Mouse (Mus musculus) heart, embryonic 13.5 days (tissue): ENCODE measurements at regions not wholly inside any gene's neighbourhood (a gene's known extent, or its start where the extent isn't known, plus 50 kb on each side); places are given as distances from the start of the nearest gene placed in this dataset.
A peak's percentile ranks its signal among the peaks of the same experiment; 100 is the strongest.

Experiments used
- ATAC-seq: fragments of 200-750 bp; cut with Nextera tagmentation; 2 replicates; pipeline ENCODE4 v1.8.0; 2017; ENCODE audit warnings: moderate TSS enrichment; ENCODE audit not compliant: insufficient number of reproducible peaks, low FRiP score, low TSS enrichment; ENCODE audit errors: extremely low read depth
- H3K27ac ChIP-seq: fragments of 300-500 bp; sonication (generic); replicated peaks from 2 replicates; pipeline ENCODE4 v1.5.1; 2015; ENCODE audit warnings: moderate library complexity, mild to moderate bottlenecking, inconsistent platforms
- H3K27me3 ChIP-seq: fragments of 300-500 bp; sonication (generic); replicated peaks from 2 replicates; pipeline ENCODE4 v1.6.1; 2015; ENCODE audit warnings: mild to moderate bottlenecking, inconsistent platforms
- H3K36me3 ChIP-seq: fragments of 300-500 bp; sonication (generic); 2 replicates; pipeline ENCODE4 v1.6.1; 2015; ENCODE audit warnings: mild to moderate bottlenecking, inconsistent platforms
- H3K4me1 ChIP-seq: fragments of 300-500 bp; sonication (generic); 2 replicates; pipeline ENCODE4 v1.6.1; 2015; ENCODE audit warnings: inconsistent platforms
- H3K4me2 ChIP-seq: fragments of 300-500 bp; sonication (generic); 2 replicates; pipeline ENCODE4 v1.6.1; 2015; ENCODE audit warnings: inconsistent platforms, mild to moderate bottlenecking, moderate library complexity
- H3K4me3 ChIP-seq: fragments of 300-500 bp; sonication (generic); 2 replicates; pipeline ENCODE4 v1.5.1; 2015; ENCODE audit warnings: moderate library complexity, mild to moderate bottlenecking, inconsistent platforms
- H3K9ac ChIP-seq: fragments of 300-500 bp; sonication (generic); 2 replicates; pipeline ENCODE4 v1.6.1; 2015; ENCODE audit warnings: inconsistent platforms, mild to moderate bottlenecking, moderate library complexity
- H3K9me3 ChIP-seq: fragments of 300-500 bp; sonication (generic); 2 replicates; pipeline ENCODE4 v1.6.1; 2016; ENCODE audit warnings: inconsistent platforms
- WGBS: fragments of 180-500 bp; shearing (Covaris S2); methylation state at CpG from one replicate; pipeline ENCODE4 v1.1.7; 2015; ENCODE audit warnings: mixed read lengths; 5-methylcytosine and 5-hydroxymethylcytosine counted together

DNA sequence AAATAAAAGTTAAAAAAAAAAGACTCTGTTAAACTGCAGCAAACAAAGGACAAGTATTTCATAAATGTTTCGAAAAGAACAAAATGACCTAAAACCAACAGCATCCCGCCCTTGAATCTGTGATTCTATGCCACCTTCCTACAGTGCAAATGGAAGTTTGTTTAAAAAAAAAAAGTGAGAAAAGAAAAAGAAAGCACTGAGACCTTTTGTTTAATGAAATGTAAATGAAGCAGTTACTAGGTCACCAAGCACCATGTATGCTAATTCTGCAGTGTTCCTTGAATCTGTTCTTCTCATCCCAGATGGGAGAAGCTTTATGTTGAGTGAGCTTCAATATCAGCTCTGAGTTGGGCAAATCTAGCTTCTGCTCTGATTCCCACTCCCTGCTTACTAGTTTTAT lies 64.8 kb downstream of the Dnajb9 start:
- WGBS: 69% methylated on average over 2 of the region's 2 CpGs
- no peak overlapping the region for H3K4me3 ChIP-seq
- no peaks in the 10 kb centered on the region for H3K27me3 ChIP-seq
- no peaks in the 10 kb centered on the region; the same call in 1 of the 2 replicates for H3K9me3 ChIP-seq
- no peak overlapping the region for H3K4me2 ChIP-seq
- no peak for ATAC-seq
- no peaks in the 10 kb centered on the region for H3K4me1 ChIP-seq
- H3K9ac ChIP-seq: no peak overlapping the region
- no peaks in the 10 kb centered on the region for H3K36me3 ChIP-seq
- no peak overlapping the region for H3K27ac ChIP-seq

DNA sequence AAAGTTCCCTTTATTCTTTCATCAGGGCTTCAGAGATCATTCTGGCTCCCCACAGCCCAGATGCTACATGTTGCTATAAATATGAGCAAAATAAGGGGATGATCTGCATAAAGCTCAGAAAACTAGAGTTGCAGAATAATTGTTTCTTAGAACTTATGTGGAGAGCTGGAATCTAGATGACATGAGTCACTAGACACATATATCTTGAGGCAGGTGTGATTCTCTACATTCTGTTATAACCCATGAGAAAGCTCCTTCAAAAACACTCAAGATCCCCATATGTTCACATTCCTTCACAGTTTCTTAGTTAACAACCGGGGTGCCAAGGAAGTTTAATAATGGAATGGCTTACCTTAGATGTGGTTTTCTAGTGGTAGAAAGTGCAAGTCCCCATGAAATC lies 71.1 kb downstream of the Dnajb9 start:
- Histone ChIP-seq H3K27ac (no peak overlapping the region), H3K4me3 (no peak overlapping the region), H3K4me2 (no peak overlapping the region), H3K4me1 (no peaks in the 10 kb centered on the region), H3K27me3 (no peaks in the 10 kb centered on the region), H3K9ac (no peak overlapping the region), H3K9me3 (no peaks in the 10 kb centered on the region), H3K36me3 (no peaks in the 10 kb centered on the region)
- 81% methylated on average over 1 of the region's 1 CpGs for WGBS
- no peak for ATAC-seq

DNA sequence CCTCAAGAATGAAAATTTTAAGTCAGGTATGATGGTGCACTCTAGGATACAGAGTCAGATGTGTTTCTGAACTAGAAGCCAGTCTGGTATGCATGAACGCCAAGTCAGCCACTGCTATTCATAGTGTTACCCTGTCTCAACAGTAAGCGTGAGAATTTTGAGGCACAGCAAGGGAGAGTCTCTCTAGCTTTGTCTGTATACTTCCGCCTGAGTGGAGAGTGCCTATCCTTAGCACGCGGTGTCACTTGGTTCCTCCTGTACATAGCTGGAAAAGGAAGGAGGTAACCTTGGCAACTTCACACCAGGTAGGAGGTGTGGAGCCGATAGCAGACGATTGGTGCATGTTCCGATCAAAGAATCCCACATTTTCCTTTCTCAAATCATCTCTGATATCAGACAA lies 81.3 kb downstream of the Dnajb9 start:
- Histone ChIP-seq H3K27me3 (no peaks in the 10 kb centered on the region), H3K27ac (no peak overlapping the region), H3K9me3 (no peaks in the 10 kb centered on the region), H3K4me2 (no peak overlapping the region), H3K4me1 (no peaks in the 10 kb centered on the region), H3K9ac (no peak overlapping the region), H3K36me3 (no peaks in the 10 kb centered on the region), H3K4me3 (no peak overlapping the region)
- 74% methylated on average over 8 of the region's 8 CpGs for WGBS
- ATAC-seq: no peak

DNA sequence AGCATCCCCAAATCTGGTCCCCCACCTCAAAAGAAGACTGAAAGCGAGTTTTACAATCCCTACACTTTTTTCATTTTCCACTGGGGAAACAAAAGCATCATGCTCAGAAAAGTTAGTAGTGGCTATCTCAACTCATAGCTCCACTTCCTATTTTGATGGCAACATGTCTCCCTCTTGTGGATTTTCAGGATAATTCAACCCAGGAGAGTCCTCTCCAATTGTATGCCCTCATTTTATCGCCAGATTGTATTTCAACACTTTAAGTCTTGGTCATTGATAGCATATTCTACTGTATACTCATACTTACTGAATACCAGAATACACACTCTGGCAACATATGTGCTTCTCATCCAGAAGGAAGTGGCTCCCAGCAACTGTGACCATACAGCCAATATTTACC lies 105.0 kb downstream of the Dnajb9 start:
- no peak overlapping the region for H3K4me3 ChIP-seq
- no peaks in the 10 kb centered on the region for H3K27me3 ChIP-seq
- no peaks in the 10 kb centered on the region for H3K36me3 ChIP-seq
- no peaks in the 10 kb centered on the region for H3K9me3 ChIP-seq
- no peak overlapping the region for H3K4me2 ChIP-seq
- H3K9ac ChIP-seq: no peak overlapping the region
- 35% methylated on average over 2 of the region's 2 CpGs for WGBS
- peaks cover 7% of the 10 kb centered on the region for H3K4me1 ChIP-seq
- no peak overlapping the region for H3K27ac ChIP-seq
- ATAC-seq: no peak

DNA sequence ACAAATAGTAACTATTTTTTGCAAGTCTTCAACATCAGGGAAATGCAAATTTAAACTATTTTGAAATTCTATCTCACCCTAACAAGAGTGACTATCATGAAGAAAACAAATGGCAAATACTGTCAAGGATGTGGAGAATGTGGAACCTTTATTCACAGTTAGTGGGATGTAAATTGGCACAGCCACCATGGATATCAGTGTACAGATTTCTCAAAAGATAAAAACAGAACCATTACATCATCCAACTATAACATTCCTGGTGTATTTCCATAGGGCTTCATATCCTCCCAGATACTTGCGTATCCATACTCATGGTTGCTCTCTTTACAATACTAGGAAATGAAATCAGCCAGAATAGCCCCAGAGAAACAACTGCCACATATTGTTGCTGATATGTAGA lies 110.9 kb downstream of the Dnajb9 start:
- Histone ChIP-seq H3K9me3 (no peaks in the 10 kb centered on the region), H3K27ac (no peak overlapping the region), H3K9ac (no peak overlapping the region), H3K4me2 (no peak overlapping the region), H3K4me3 (no peak overlapping the region), H3K4me1 (no peaks in the 10 kb centered on the region), H3K27me3 (no peaks in the 10 kb centered on the region), H3K36me3 (no peaks in the 10 kb centered on the region)
- 88% methylated on average over 1 of the region's 1 CpGs for whole genome bisulfite sequencing
- ATAC-seq: no peak

DNA sequence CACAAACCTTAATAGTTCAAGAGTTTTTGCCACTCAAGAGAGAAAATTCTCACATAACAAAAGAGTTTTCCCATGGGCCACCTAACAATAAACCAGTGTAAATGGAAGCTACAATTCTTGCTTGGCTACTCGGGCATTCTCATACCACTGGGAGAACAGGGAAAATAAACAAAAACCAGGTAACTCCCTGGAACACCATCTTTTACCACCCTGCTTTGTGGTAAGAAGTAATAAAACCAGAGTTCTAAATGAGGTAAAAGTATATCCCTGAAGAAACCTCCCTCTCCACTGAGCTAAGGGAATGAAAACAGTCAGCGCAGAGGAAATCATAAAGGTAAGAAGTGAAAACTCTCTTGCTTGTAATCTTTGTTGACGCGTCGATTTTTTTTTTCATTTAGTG lies 138.4 kb downstream of the Dnajb9 start:
- no peaks in the 10 kb centered on the region for H3K9me3 ChIP-seq
- H3K4me3 ChIP-seq: no peak overlapping the region
- WGBS: 84% methylated on average over 5 of the region's 5 CpGs
- no peaks in the 10 kb centered on the region for H3K27me3 ChIP-seq
- H3K4me2 ChIP-seq: no peak overlapping the region
- no peak overlapping the region for H3K9ac ChIP-seq
- ATAC-seq: no peak
- H3K27ac ChIP-seq: no peak overlapping the region
- no peaks in the 10 kb centered on the region for H3K36me3 ChIP-seq
- H3K4me1 ChIP-seq: no peaks in the 10 kb centered on the region

DNA sequence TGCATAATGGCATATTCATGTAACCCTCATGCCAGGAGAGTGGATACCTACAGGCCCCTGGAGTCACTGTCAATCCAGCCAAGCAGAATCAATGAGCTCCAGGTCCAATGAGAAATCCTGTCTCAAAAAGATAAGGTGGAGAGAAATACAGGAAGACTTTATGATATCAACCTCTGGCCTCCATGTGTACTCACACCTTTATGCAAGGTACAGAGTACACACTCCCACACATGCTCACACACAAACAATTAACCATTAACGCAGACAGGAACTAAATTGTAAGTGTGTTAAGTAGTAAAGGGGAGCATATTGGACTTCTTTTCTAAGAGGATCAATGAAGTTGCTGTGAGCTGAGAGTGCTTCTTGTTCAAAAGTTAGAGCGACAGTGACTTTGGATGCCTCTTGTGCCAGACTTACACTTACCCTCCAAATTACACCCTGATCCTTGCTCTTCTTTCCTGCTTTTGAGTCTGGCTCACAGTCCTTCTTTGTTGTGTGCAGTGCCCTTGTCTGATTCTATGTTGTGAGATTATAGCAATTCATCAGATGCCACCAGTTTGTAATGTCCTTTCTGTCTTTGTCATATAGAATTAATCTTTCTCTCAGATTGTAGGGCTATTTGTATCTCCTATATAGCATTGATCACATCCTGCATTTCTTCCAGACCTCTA lies 153.5 kb downstream of the Dnajb9 start:
- whole genome bisulfite sequencing: 84% methylated on average over 2 of the region's 2 CpGs

DNA sequence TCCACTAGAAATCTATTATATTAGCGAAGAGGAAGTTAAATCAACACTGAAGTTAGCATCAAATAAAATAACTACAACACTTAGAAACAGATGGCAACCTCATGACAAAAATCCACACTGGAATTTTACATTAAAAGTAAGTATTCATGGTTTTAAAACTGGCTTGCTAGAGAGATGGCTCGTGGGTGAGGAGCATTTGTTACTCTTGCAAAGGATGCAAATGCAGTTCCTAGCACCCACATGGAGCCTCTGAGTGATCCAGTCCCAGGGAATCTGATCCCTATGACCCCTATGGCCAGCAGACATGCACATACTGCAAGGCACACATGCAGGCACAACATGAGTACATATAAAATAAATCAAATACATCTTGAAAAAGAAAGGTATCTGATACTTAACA lies 164.3 kb downstream of the Dnajb9 start:
- Histone ChIP-seq H3K27me3 (no peaks in the 10 kb centered on the region), H3K9ac (no peak overlapping the region), H3K9me3 (no peaks in the 10 kb centered on the region), H3K36me3 (no peaks in the 10 kb centered on the region), H3K4me2 (no peak overlapping the region), H3K4me1 (peaks cover 23% of the 10 kb centered on the region), H3K4me3 (no peak overlapping the region), H3K27ac (no peak overlapping the region)
- no peak for ATAC-seq
- WGBS: 61% methylated on average over 2 of the region's 2 CpGs

More for the DNA sequence above, 153.5 kb downstream of the Dnajb9 start:
- H3K27me3 ChIP-seq: no peaks in the 10 kb centered on the region
- H3K4me2 ChIP-seq: no peak overlapping the region
- H3K36me3 ChIP-seq: no peaks in the 10 kb centered on the region
- no peak overlapping the region for H3K27ac ChIP-seq
- no peak overlapping the region for H3K4me3 ChIP-seq
- no peaks in the 10 kb centered on the region for H3K4me1 ChIP-seq
- H3K9me3 ChIP-seq: no peaks in the 10 kb centered on the region
- H3K9ac ChIP-seq: no peak overlapping the region
- ATAC-seq: no peak

DNA sequence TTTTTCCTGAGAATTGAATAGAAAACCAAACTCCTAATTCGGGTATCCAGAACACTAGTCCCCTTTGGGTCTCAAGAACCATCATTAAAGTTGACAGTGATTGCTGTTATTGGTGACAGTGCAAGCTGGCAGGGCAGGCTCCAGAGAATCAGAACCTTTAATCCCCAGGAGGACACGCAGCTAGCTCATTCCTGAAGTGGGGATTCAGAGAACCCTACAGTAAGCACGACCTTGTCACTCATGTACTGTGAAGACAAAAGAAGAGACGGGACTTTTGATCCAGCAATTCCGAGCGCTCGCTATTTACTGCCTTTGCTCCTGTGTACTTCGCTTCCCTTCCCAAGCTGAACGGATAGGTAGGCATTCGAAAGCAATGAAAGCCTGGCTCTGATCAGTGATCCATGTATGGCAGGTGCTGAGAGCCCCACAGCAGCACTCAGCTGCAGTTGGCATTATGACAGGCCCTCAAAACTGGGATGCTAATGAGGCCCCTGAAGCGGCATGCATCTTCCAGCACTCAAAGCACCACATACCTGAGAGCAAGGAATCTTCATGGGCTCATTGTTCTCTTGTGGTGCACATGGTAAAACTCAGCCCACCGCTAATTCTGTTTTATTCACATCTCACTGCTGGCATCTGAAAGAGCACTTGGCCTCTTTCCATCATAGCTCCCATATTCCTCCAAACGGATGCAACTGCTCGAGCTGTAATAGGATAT lies 165.6 kb downstream of the Dnajb9 start:
- Histone ChIP-seq H3K4me1 (peaks cover 23% of the 10 kb centered on the region), H3K27ac (peak overlapping the region; percentile 75), H3K27me3 (no peaks in the 10 kb centered on the region), H3K9ac (peak overlapping the region; percentile 1; the same call in 1 of the 2 replicates), H3K4me2 (peak overlapping the region; percentile 57), H3K9me3 (no peaks in the 10 kb centered on the region), H3K36me3 (no peaks in the 10 kb centered on the region), H3K4me3 (peak overlapping the region; percentile 0; the same call in 1 of the 2 replicates)
- WGBS: 52% methylated on average over 14 of the region's 14 CpGs
- ATAC-seq: no peak

DNA sequence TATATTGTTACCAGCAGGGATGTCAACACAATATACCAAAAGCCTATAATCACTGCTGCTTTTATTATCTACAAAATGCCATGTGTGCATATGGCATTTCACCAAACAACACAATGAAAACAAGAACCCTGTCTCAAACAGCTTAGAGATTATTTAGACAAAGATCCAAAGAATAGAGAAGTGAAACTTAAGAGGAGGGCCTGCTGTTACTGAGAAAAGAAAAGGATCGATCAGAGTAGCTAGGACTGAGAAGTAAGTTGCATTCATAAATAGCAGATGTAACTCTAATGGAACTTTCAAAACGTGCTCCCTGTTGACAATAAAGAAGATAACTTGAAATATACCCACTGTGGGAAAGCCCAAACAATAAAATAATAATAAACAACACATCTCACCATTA lies 203.3 kb downstream of the Dnajb9 start:
- 56% methylated on average over 2 of the region's 2 CpGs for WGBS
- ATAC-seq: no peak
- no peak overlapping the region for H3K4me3 ChIP-seq

DNA sequence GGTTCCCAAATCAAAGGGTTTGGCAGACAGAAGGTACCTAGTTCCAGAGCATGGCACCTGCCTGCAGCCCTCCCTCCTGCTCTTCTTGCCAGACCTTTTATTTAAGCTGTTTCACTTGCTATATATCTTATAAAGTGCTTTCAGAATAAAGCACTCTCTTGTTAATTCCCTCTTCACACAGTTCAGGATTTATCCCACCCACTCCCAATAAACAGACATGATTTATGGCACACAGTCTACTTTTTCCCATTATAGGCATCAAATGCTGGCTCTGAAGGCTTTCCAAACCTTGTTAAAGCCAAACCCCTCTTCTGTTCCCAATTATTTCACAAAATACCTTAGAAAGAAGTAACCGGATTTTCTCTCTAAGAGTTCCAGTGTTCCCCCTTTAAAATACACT lies 226.6 kb downstream of the Dnajb9 start:
- Histone ChIP-seq H3K4me1 (no peaks in the 10 kb centered on the region), H3K9ac (no peak overlapping the region), H3K4me3 (no peak overlapping the region), H3K27ac (no peak overlapping the region), H3K4me2 (no peak overlapping the region), H3K36me3 (no peaks in the 10 kb centered on the region), H3K9me3 (peaks cover 3% of the 10 kb centered on the region; the same call in 1 of the 2 replicates), H3K27me3 (no peaks in the 10 kb centered on the region)
- WGBS: 88% methylated on average over 1 of the region's 1 CpGs
- no peak for ATAC-seq

More for the DNA sequence above, 203.3 kb downstream of the Dnajb9 start:
- H3K4me2 ChIP-seq: no peak overlapping the region
- no peaks in the 10 kb centered on the region for H3K9me3 ChIP-seq
- H3K27me3 ChIP-seq: no peaks in the 10 kb centered on the region
- no peak overlapping the region for H3K27ac ChIP-seq
- no peak overlapping the region for H3K9ac ChIP-seq
- H3K4me1 ChIP-seq: no peaks in the 10 kb centered on the region
- no peaks in the 10 kb centered on the region for H3K36me3 ChIP-seq

DNA sequence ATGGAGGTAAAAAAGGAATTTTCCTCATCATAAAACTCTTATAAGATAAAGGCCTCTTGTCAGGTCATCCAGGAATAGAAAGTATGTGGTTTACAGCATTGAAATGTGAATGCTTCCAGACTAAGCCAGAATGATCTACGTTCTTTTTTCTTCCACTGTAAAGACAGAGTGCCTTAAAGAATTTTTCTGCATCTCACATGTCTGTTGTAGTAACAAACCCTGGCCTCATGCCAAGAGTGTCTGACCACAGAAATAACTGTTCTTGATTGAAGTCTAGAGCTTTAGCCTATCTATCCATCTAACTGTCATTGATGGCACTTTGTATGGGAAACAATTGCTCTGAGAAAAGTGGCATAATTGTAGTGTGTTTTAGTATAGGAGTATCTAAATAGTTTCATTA lies 246.2 kb downstream of the Dnajb9 start:
- Histone ChIP-seq H3K36me3 (no peaks in the 10 kb centered on the region), H3K4me3 (no peak overlapping the region), H3K27ac (no peak overlapping the region), H3K9me3 (no peaks in the 10 kb centered on the region), H3K4me1 (no peaks in the 10 kb centered on the region), H3K9ac (no peak overlapping the region), H3K27me3 (no peaks in the 10 kb centered on the region), H3K4me2 (no peak overlapping the region)
- ATAC-seq: no peak
- WGBS: 61% methylated on average over 1 of the region's 1 CpGs
